Mouse (Mus musculus): ENCODE data around the gene Nhp2.

DNA sequence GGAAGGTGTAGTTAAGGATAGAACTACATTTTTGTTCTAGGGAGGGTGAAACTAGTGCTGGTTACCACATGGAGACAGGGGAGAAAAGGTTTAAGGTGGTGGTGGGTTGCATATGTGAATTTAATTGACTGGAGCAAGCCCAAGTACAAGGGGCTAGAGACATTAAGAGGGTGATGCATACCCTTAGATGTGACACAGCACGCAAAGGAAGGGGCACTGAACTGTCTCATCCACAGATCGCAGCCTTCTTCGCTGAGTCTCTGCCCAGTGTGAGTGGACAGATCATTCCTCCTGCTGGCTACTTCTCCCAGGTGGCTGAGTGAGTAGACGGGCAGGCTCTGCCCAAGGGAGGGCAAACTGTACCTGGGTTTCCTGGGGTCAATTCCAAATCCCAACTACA, 26.2 kb upstream of the Nhp2 start:
- no peak for TF ChIP-seq CTCF (IDR thresholded peaks at IDR 0.05; ENCODE audit: extremely low read depth, insufficient read depth, insufficient read length, insufficient replicate concordance)
- no peak for TF ChIP-seq POLR2A (IDR thresholded peaks at IDR 0.05; ENCODE audit: low read depth, low read length)

Measured in spleen, adult 2 months (tissue).